In the genomic region with DNA sequence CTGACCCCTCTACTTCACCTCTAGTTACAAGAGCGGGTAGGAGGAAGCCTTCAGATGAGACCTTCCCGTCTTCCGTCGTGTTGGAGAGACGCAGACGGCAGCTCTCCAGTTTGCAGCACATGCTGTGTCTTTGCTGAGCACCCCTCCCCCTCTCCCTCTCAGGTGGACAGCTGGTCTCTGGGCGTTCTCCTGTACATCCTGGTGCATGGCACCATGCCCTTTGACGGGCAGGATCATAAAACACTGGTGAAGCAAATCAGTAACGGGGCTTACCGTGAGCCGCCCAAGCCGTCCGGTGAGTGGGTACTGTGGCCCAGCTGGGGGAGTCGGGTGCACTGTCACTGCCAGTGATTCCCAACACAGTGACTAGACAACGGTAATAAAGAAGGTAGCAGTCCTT, we compare ENCODE assay signal across 19 mouse cellular contexts. TPM values are rescaled to one million over a fixed set of nuclear protein-coding genes. Genes with fewer than 3 reads are reported as not detected.
A peak's percentile ranks its signal among the peaks of the same experiment; 100 is the strongest.
DNase-seq lines count a peak whose midpoint lies in the region; ATAC-seq and TF ChIP-seq lines count a peak whose summit lies in the region.
"Had no signal": no experiment of that assay in that cellular context is flagged by ENCODE, and none has a peak within 500 bp of the region (broad histone marks: within the 10 kb centered on the region; RNA-seq: fewer than 3 reads in every experiment).

No protein-coding gene starts in this region.

- H3K27ac ChIP-seq in kidney, adult 2 months (ENCODE audit: insufficient read depth, low read depth, low read length), result peak overlapping the region; percentile 13; the same call in 1 of the 2 replicates
- H3K27ac ChIP-seq in kidney, embryonic 15.5 days, result no peak overlapping the region
- peak overlapping the region; percentile 94 for H3K27ac ChIP-seq in midbrain, embryonic 12.5 days (replicated peaks)
- H3K27ac ChIP-seq: intestine, embryonic 15.5 days; liver, embryonic 14.5 days had no signal

- no peak overlapping the region for H3K4me3 ChIP-seq in kidney, adult 2 months (ENCODE audit: insufficient read depth, low read depth, low read length)
- no peak overlapping the region for H3K4me3 ChIP-seq in kidney, embryonic 15.5 days (replicated peaks)
- H3K4me3 ChIP-seq in midbrain, embryonic 12.5 days, result no peak overlapping the region
- H3K4me3 ChIP-seq: intestine, embryonic 15.5 days; megakaryocyte, embryonic 14.5 days had no signal

- TF ChIP-seq CTCF in kidney, adult 2 months (conservative IDR thresholded peaks at IDR 0.05; ENCODE audit: insufficient read depth, insufficient read length, low read depth, low read length), result no peak

- peaks cover 65% of the 10 kb centered on the region for H3K4me1 ChIP-seq in kidney, adult 2 months (ENCODE audit: control insufficient read depth, insufficient read depth, low read length)
- H3K4me1 ChIP-seq in kidney, embryonic 15.5 days, result peaks cover 52% of the 10 kb centered on the region
- H3K4me1 ChIP-seq in midbrain, embryonic 12.5 days, result peaks cover 94% of the 10 kb centered on the region

- H3K9me3 ChIP-seq in kidney, embryonic 15.5 days (replicated peaks), result no peaks in the 10 kb centered on the region
- no peaks in the 10 kb centered on the region for H3K9me3 ChIP-seq in midbrain, embryonic 12.5 days
- H3K9me3 ChIP-seq: intestine, embryonic 15.5 days; megakaryocyte, embryonic 14.5 days had no signal

- H3K27me3 ChIP-seq in kidney, adult 2 months (replicated peaks; ENCODE audit: control insufficient read depth, insufficient read depth, low read length), result no peaks in the 10 kb centered on the region
- 0 out of 2 replicates have a peak, but pooled peaks cover 6% of the 10 kb centered on the region for H3K27me3 ChIP-seq in kidney, embryonic 15.5 days
- no peaks in the 10 kb centered on the region for H3K27me3 ChIP-seq in midbrain, embryonic 12.5 days
- H3K27me3 ChIP-seq: intestine, embryonic 15.5 days had no signal

- ATAC-seq in kidney, embryonic 15.5 days (replicated peaks; ENCODE audit: low FRiP score), result no peak
- ATAC-seq in midbrain, embryonic 12.5 days (ENCODE audit: low FRiP score, low read depth), result no peak
- no peak for ATAC-seq in frontal cortex, adult (ENCODE audit: low TSS enrichment)
- ATAC-seq in megakaryocyte progenitor cell, adult 5-6 weeks (replicated peaks; ENCODE audit: poor library complexity), result no peak
- ATAC-seq: forebrain, embryonic 14.5 days; intestine, embryonic 15.5 days; lung, postnatal 0 days had no signal

- peaks cover 22% of the 10 kb centered on the region for H3K36me3 ChIP-seq in kidney, adult 2 months (ENCODE audit: control insufficient read depth, insufficient read depth, low read length)
- peaks cover 8% of the 10 kb centered on the region for H3K36me3 ChIP-seq in kidney, embryonic 15.5 days
- peaks cover 68% of the 10 kb centered on the region for H3K36me3 ChIP-seq in midbrain, embryonic 12.5 days

- WGBS in kidney, adult 2 months, result 42% methylated on average over 15 of the region's 15 CpGs
- 58% methylated on average over 15 of the region's 15 CpGs for WGBS in kidney, embryonic 15.5 days
- WGBS in midbrain, embryonic 12.5 days, result 56% methylated on average over 15 of the region's 15 CpGs

- peak; percentile 73 for DNase-seq in cerebellum, adult 11-12 months
- no peak for DNase-seq in cerebellum, postnatal 4 days (ENCODE audit: low spot score in 2 of 2)
- no peak for DNase-seq in kidney, adult 2 months
- peak; percentile 67 for DNase-seq in cerebellum, adult 9-10 months
- DNase-seq: adrenal gland, postnatal 25 days; right cerebral cortex, postnatal 14 days; thymus, postnatal 4 days had no signal

- no peak overlapping the region for H3K4me2 ChIP-seq in kidney, embryonic 15.5 days
- no peak overlapping the region for H3K4me2 ChIP-seq in midbrain, embryonic 12.5 days (replicated peaks)
- H3K4me2 ChIP-seq: intestine, embryonic 15.5 days had no signal

- H3K9ac ChIP-seq in kidney, embryonic 15.5 days, result no peak overlapping the region
- 0 out of 2 replicates have a peak overlapping the region, but pooled peaks have one; percentile 4 for H3K9ac ChIP-seq in midbrain, embryonic 12.5 days (replicated peaks)
- H3K9ac ChIP-seq: intestine, embryonic 15.5 days; liver, embryonic 14.5 days had no signal

- TF ChIP-seq POLR2A in kidney, adult 2 months (IDR thresholded peaks at IDR 0.05; ENCODE audit: low read depth, low read length), result no peak

RNA-seq across cellular contexts. Expression of a gene that starts 14.5 kb away (rescaled TPM):
- polyA plus RNA-seq in kidney, adult 2 months (2012; rRNA removed), result 56.1 and 73.7 TPM in 2 replicates
- 3.6 and 3.8 TPM in 2 replicates for polyA plus RNA-seq in kidney, embryonic 15.5 days (2015; fragmentation: Nextera tagmentation; extraction: Ambion mirVana)
- 94.9 and 101 TPM in 2 replicates for polyA plus RNA-seq in midbrain, embryonic 12.5 days (2016; fragmentation: Nextera tagmentation; extraction: Ambion mirVana)
- total RNA-seq in megakaryocyte progenitor cell, adult 5-6 weeks (2015), result 19.8 and 26.1 TPM in 2 replicates
- 14.5 and 20.2 TPM in 2 replicates for total RNA-seq in megakaryocyte progenitor cell, adult 5-6 weeks (2017)

RNA-seq across cellular contexts. Expression of a gene that starts 32.0 kb away (rescaled TPM):
- 15.7 and 17.7 TPM in 2 replicates for polyA plus RNA-seq in kidney, adult 2 months (2012; rRNA removed)
- 1.2 and 1.6 TPM in 2 replicates for polyA plus RNA-seq in kidney, embryonic 15.5 days (2015; fragmentation: Nextera tagmentation; extraction: Ambion mirVana)
- polyA plus RNA-seq in midbrain, embryonic 12.5 days (2016; fragmentation: Nextera tagmentation; extraction: Ambion mirVana), result 5.2 and 5.4 TPM in 2 replicates
- total RNA-seq in megakaryocyte progenitor cell, adult 5-6 weeks (2015), result not detected in 2 replicates
- not detected in 2 replicates for total RNA-seq in megakaryocyte progenitor cell, adult 5-6 weeks (2017)
- total RNA-seq: CH12.LX; common myeloid progenitor, adult 5-6 weeks; hematopoietic stem cell, adult 5-6 weeks had no signal

Comparison
In these comparisons a context has a peak if more than half of its experiments do, and no peak if none do; other contexts are left out.
1. DNase-seq: peak in cerebellum, adult 11-12 months (single experiment) and cerebellum, adult 9-10 months (single experiment); none in cerebellum, postnatal 4 days (0 of 2) and kidney, adult 2 months (single experiment).
2. RNA of a gene that starts 14.5 kb away (polyA plus RNA-seq): 94.9 to 101 TPM in midbrain, embryonic 12.5 days and 56.1 to 73.7 TPM in kidney, adult 2 months; 3.6 to 3.8 TPM in kidney, embryonic 15.5 days; every median in the first group is over 10 times any median in the second.